Mouse (Mus musculus): ENCODE results near the gene Klf16. TPM values are rescaled to one million over a fixed set of nuclear protein-coding genes. Genes with fewer than 3 reads are reported as not detected.

The Klf16 gene
- total and polyA plus RNA-seq, 2 experiments from 2014 or later = 14.1 to 18.7 TPM

DNA sequence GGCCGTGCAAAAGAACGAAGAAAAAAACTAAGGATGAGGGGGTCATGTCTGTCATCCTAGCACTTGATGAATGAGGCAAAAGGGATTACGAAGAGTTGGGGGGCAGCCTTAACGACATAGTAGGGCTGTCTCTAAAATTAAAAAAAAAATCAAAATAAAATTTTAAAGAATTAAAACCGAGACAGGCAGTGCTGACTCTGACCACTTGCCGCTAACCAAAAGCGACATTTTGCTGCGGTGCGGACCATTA, 44.5 kb upstream of the Klf16 start:
- WGBS = 2% methylated on average over 9 of the region's 9 CpGs
- DNase-seq = no peak
- H3K36me3 ChIP-seq (ENCODE audit: insufficient read depth) = peaks cover under 1% of the 10 kb centered on the region; the same call in 1 of the 2 replicates
- H3K4me3 ChIP-seq (ENCODE audit: low read depth, low read length) = peak overlapping the region; percentile 94
- H3K27me3 ChIP-seq (ENCODE audit: insufficient read depth, low read length) = no peaks in the 10 kb centered on the region
- H3K9ac ChIP-seq = peak overlapping the region; percentile 60
- H3K4me1 ChIP-seq (ENCODE audit: insufficient read depth) = peaks cover 22% of the 10 kb centered on the region; the same call in 1 of the 2 replicates
- H3K9me3 ChIP-seq (ENCODE audit: low read length) = no peaks in the 10 kb centered on the region
- peak overlapping the region; percentile 71 for H3K4me2 ChIP-seq (ENCODE audit: low read depth)
- no peak for TF ChIP-seq CTCF (IDR thresholded peaks at IDR 0.05; ENCODE audit: low read depth)
- no peak for ATAC-seq
- H3K27ac ChIP-seq (ENCODE audit: low read depth, low read length) = peak overlapping the region; percentile 95

DNA sequence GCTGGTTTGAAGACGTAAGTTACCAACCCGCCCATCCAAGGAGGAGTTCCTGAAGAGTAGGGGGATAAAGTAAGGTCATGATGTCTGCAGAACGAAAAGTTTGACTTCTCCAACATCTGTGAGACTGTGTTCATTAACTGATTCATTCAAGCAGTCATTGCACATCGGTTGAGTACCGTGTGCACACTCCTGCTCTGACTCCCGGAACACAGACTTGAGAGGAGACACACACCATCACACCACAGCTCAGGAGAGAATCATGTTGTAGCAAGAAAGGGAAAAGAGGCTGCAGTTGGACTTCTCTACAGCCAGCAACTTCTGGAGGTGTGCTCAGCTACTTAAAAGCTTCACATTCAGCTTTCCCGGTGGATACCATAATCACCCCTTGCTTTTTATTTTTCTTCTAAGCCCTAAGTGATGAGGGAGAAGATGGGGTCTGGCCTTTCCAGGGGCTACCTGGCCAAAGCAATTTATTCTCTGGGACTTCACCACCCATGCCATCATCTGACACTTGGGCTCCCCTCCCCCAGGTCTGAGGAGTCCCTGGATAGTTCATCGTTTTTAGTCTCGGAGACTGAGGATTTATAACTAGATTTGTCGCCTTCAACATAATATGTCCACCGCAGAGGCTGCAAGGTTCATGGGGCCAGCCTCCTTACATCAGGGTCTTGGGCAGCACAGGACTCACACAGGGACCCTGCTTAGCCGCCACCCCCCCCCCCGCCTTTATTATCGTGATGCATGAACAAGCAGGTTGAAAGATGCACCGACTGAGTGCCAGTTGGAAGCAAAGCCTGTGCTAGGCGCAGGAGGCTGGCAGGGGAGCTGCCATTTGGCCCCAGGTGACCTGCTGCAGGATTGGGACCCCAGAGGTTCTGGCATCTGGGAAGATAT, 43.9 kb upstream of the Klf16 start:
- H3K9ac ChIP-seq = peak overlapping the region; percentile 60
- no peak for DNase-seq
- WGBS = 52% methylated on average over 16 of the region's 16 CpGs

DNA sequence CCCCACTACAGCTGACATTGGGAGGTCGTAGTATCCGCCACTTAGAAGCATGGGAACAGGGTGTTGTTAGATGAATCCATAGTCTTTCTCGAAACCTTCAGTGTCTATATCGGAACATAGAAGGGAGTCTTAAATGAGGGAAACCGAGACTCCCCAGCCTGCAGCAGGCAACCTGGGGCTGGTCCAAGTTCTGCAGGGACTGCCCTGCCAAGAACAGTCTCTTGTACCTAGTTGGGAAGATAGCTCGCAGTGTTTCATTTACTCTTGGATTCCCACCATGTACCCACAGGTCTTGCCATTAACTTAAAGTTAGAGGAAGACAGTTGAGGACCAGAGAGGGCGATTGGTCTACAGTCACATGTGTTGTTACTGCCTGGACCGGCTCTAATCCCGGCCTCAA, 43.2 kb upstream of the Klf16 start:
- no peaks in the 10 kb centered on the region for H3K9me3 ChIP-seq (ENCODE audit: low read length)
- H3K27ac ChIP-seq (ENCODE audit: low read depth, low read length) = no peak overlapping the region
- H3K9ac ChIP-seq = no peak overlapping the region
- DNase-seq (no peak), ATAC-seq (no peak)
- H3K36me3 ChIP-seq (ENCODE audit: insufficient read depth) = peaks cover 9% of the 10 kb centered on the region
- H3K4me1 ChIP-seq (ENCODE audit: insufficient read depth) = peaks cover 22% of the 10 kb centered on the region; the same call in 1 of the 2 replicates
- no peaks in the 10 kb centered on the region for H3K27me3 ChIP-seq (ENCODE audit: insufficient read depth, low read length)
- no peak overlapping the region for H3K4me3 ChIP-seq (ENCODE audit: low read depth, low read length)
- 87% methylated on average over 9 of the region's 9 CpGs for WGBS
- TF ChIP-seq CTCF (IDR thresholded peaks at IDR 0.05; ENCODE audit: low read depth) = no peak
- H3K4me2 ChIP-seq (ENCODE audit: low read depth) = no peak overlapping the region

More for the DNA sequence above, 43.9 kb upstream of the Klf16 start:
- H3K9me3 ChIP-seq (ENCODE audit: low read length) = no peaks in the 10 kb centered on the region
- peaks cover 22% of the 10 kb centered on the region; the same call in 1 of the 2 replicates for H3K4me1 ChIP-seq (ENCODE audit: insufficient read depth)
- ATAC-seq = no peak
- peak overlapping the region; percentile 95 for H3K27ac ChIP-seq (ENCODE audit: low read depth, low read length)
- peaks cover 2% of the 10 kb centered on the region; the same call in 1 of the 2 replicates for H3K36me3 ChIP-seq (ENCODE audit: insufficient read depth)
- no peaks in the 10 kb centered on the region for H3K27me3 ChIP-seq (ENCODE audit: insufficient read depth, low read length)
- H3K4me2 ChIP-seq (ENCODE audit: low read depth) = peak overlapping the region; percentile 71
- peak overlapping the region; percentile 94 for H3K4me3 ChIP-seq (ENCODE audit: low read depth, low read length)
- no peak for TF ChIP-seq CTCF (IDR thresholded peaks at IDR 0.05; ENCODE audit: low read depth)

DNA sequence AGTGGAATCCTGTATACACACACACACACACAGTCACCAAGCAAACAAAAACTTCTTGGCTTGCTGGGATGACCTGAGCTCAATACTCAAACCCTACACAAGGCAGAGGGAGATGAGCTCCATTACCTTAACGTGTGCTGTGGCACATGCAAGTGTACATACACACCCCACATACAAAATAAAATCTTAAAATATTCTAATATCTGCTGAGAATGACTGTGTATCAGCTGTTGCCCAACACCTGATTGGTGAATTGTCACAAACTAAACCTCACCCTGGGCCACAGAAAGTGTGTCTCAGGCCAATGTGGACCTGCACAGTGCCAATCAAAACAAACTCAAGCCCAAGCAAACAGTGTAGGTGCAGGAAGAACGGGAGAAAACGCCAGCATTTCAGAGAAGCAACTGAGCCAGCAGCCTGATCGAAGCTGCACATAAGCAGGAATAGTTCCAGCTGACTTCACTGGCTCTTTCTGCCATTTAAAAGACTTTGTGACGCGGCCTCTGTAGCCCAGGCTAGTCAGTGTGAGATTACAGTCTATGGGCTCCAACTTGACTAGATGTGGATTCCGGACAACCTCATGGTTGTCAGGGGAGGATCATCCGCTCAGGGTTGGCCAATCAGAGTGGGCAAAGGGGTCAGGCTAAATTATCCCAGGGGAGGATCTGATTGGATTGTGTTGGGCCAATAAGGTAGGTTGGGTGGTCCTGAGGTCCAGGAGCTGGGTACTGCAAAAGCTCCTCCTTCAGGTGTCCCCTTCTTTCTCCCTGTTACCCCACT, 42.5 kb upstream of the Klf16 start:
- Histone ChIP-seq H3K27ac (ENCODE audit: low read depth, low read length) (no peak overlapping the region), H3K27me3 (ENCODE audit: insufficient read depth, low read length) (no peaks in the 10 kb centered on the region), H3K9ac (no peak overlapping the region), H3K9me3 (ENCODE audit: low read length) (no peaks in the 10 kb centered on the region), H3K4me2 (ENCODE audit: low read depth) (no peak overlapping the region), H3K36me3 (ENCODE audit: insufficient read depth) (peaks cover 16% of the 10 kb centered on the region), H3K4me3 (ENCODE audit: low read depth, low read length) (no peak overlapping the region), H3K4me1 (ENCODE audit: insufficient read depth) (peaks cover 22% of the 10 kb centered on the region; the same call in 1 of the 2 replicates)
- no peak for TF ChIP-seq CTCF (IDR thresholded peaks at IDR 0.05; ENCODE audit: low read depth)
- WGBS = 39% methylated on average over 8 of the region's 8 CpGs
- ATAC-seq = no peak
- DNase-seq = no peak

DNA sequence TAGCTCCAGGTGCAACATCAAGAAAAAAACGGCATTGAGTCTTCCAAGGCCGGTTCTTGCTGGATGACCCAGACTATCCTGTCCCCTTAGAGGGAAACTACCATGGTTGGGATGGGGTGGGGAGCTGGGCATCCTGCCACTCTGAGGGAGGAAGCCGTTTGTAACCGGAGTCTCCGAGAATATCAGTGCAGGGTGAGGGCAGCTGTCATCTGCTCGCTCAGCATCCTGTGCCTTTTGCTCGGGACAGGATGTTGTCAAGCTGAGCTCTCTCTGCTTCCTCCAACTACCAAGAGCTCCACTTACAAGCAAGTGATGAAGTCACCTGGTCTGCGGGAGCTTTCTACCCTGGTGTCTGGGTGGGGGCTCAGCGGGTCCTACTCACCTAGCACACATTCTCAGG, 41.1 kb upstream of the Klf16 start:
- DNase-seq = no peak
- Histone ChIP-seq H3K4me1 (ENCODE audit: insufficient read depth) (peaks cover 8% of the 10 kb centered on the region; the same call in 1 of the 2 replicates), H3K27ac (ENCODE audit: low read depth, low read length) (no peak overlapping the region), H3K36me3 (ENCODE audit: insufficient read depth) (peaks cover 29% of the 10 kb centered on the region), H3K9me3 (ENCODE audit: low read length) (no peaks in the 10 kb centered on the region), H3K4me3 (ENCODE audit: low read depth, low read length) (no peak overlapping the region), H3K27me3 (ENCODE audit: insufficient read depth, low read length) (no peaks in the 10 kb centered on the region), H3K9ac (no peak overlapping the region), H3K4me2 (ENCODE audit: low read depth) (no peak overlapping the region)
- WGBS = 86% methylated on average over 9 of the region's 9 CpGs
- TF ChIP-seq CTCF (IDR thresholded peaks at IDR 0.05; ENCODE audit: low read depth) = no peak
- no peak for ATAC-seq

DNA sequence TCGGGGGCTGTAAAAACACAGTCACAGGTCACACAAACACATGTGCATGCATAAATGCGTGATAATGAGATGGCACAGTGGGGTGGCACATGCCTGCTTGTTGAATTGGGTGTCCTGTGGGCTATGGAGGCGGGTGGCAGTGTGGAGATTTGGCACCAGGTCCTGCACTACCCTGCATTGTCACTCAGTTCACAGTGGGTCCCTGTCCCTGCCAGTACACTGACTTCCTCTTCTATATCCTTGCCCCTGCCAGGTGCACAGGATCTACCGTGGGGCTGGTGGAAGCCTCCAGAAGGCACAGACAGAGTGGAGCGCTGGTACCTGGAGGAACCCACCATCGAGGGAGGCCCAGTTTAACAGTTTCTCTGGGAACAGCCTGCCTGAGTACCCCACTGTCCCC, 37.2 kb upstream of the Klf16 start:
- WGBS = 86% methylated on average over 6 of the region's 6 CpGs
- no peak for ATAC-seq

DNA sequence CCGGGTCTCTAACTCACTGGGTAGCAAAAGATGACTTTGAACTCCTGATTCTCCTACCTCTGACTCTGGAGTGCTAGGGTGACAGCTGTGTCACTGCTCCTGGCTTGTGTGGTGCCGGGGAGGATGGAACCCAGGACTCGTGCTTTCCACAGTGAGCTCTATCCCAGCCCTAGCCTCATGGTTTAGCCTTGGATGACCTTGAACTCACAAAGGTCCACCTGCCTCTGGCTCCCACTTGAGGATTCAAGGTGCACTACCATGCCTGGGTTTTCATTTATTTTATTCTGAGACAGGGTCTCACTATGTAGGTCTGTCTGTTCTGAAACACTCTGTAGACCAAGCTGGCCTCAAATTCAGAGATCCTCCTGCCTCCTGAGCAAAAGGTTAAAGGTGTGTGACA, 36.7 kb upstream of the Klf16 start:
- TF ChIP-seq CTCF (IDR thresholded peaks at IDR 0.05; ENCODE audit: low read depth) = no peak
- H3K9ac ChIP-seq = no peak overlapping the region
- WGBS = 96% methylated on average over 3 of the region's 3 CpGs
- no peaks in the 10 kb centered on the region for H3K27me3 ChIP-seq (ENCODE audit: insufficient read depth, low read length)
- no peak overlapping the region for H3K27ac ChIP-seq (ENCODE audit: low read depth, low read length)
- H3K36me3 ChIP-seq (ENCODE audit: insufficient read depth) = peaks cover 46% of the 10 kb centered on the region
- no peak overlapping the region for H3K4me2 ChIP-seq (ENCODE audit: low read depth)
- ATAC-seq (no peak), DNase-seq (no peak)
- no peak overlapping the region for H3K4me3 ChIP-seq (ENCODE audit: low read depth, low read length)
- no peaks in the 10 kb centered on the region for H3K4me1 ChIP-seq (ENCODE audit: insufficient read depth)
- H3K9me3 ChIP-seq (ENCODE audit: low read length) = no peaks in the 10 kb centered on the region

More for the DNA sequence above, 37.2 kb upstream of the Klf16 start:
- Histone ChIP-seq H3K27me3 (ENCODE audit: insufficient read depth, low read length) (no peaks in the 10 kb centered on the region), H3K27ac (ENCODE audit: low read depth, low read length) (no peak overlapping the region), H3K4me2 (ENCODE audit: low read depth) (no peak overlapping the region), H3K36me3 (ENCODE audit: insufficient read depth) (peaks cover 41% of the 10 kb centered on the region), H3K9ac (no peak overlapping the region), H3K9me3 (ENCODE audit: low read length) (no peaks in the 10 kb centered on the region), H3K4me1 (ENCODE audit: insufficient read depth) (no peaks in the 10 kb centered on the region), H3K4me3 (ENCODE audit: low read depth, low read length) (no peak overlapping the region)
- TF ChIP-seq CTCF (IDR thresholded peaks at IDR 0.05; ENCODE audit: low read depth) = no peak
- DNase-seq = no peak

Measured in forebrain, postnatal 0 days (tissue).